Mouse (Mus musculus) limb, embryonic 14.5 days (tissue): Measurements from ENCODE around the gene Lrfn2. TPM values are rescaled to one million over a fixed set of nuclear protein-coding genes. Genes with fewer than 3 reads are reported as not detected.
A peak's percentile ranks its signal among the peaks of the same experiment; 100 is the strongest.

Experiments used
- ATAC-seq: fragments of 200-750 bp; cut with Nextera tagmentation; 2 replicates; pipeline ENCODE4 v1.8.0; 2017; ENCODE audit warnings: low read depth, moderate number of reproducible peaks, moderate TSS enrichment; ENCODE audit not compliant: low FRiP score
- DNase-seq: peaks from one replicate; pipeline ENCODE4 v3.0.0-alpha.2; 2015; ENCODE audit warnings: low spot score
- H3K27ac ChIP-seq: fragments of 300-500 bp; sonication (generic); replicated peaks from 2 replicates; pipeline ENCODE4 v1.5.1; 2014; ENCODE audit warnings: low read depth, mild to moderate bottlenecking, low read length, moderate library complexity, mixed read lengths
- H3K27me3 ChIP-seq: fragments of 300-500 bp; sonication (generic); 2 replicates; pipeline ENCODE4 v1.6.1; 2014; ENCODE audit warnings: low read length, mixed read lengths; ENCODE audit not compliant: control insufficient read depth, insufficient read depth
- H3K36me3 ChIP-seq: fragments of 300-500 bp; sonication (generic); 2 replicates; pipeline ENCODE4 v1.6.1; 2014; ENCODE audit warnings: mild to moderate bottlenecking, low read length, moderate library complexity, mixed read lengths; ENCODE audit not compliant: control insufficient read depth, insufficient read depth
- H3K4me1 ChIP-seq: fragments of 300-500 bp; sonication (generic); 2 replicates; pipeline ENCODE4 v1.6.1; 2014; ENCODE audit warnings: antibody characterized with exemption, low read length, mixed read lengths; ENCODE audit not compliant: control insufficient read depth, insufficient read depth
- H3K4me2 ChIP-seq: fragments of 300-500 bp; sonication (generic); replicated peaks from 2 replicates; pipeline ENCODE4 v1.6.1; 2014; ENCODE audit warnings: low read depth, mild to moderate bottlenecking, low read length, moderate library complexity; ENCODE audit not compliant: severe bottlenecking
- H3K4me3 ChIP-seq: fragments of 300-500 bp; sonication (generic); replicated peaks from 2 replicates; pipeline ENCODE4 v1.5.1; 2014; ENCODE audit warnings: low read length
- H3K9ac ChIP-seq: fragments of 300-500 bp; sonication (generic); 2 replicates; pipeline ENCODE4 v1.6.1; 2014; ENCODE audit warnings: mild to moderate bottlenecking, low read depth, low read length, moderate library complexity; ENCODE audit not compliant: severe bottlenecking
- H3K9me3 ChIP-seq: fragments of 300-500 bp; sonication (generic); 2 replicates; pipeline ENCODE4 v1.6.1; 2016; ENCODE audit warnings: low read length; ENCODE audit not compliant: control insufficient read depth
- POLR2A ChIP-seq: fragments of 200-500 bp; IDR thresholded peaks from 2 replicates; pipeline ENCODE4 v1.8.0; 2012; ENCODE audit warnings: inconsistent platforms, mild to moderate bottlenecking, moderate library complexity, borderline replicate concordance; ENCODE audit not compliant: insufficient read depth, insufficient read length; ENCODE audit errors: extremely low read depth
- WGBS: fragments of 180-500 bp; shearing (Covaris S2); extraction: QIAGEN DNeasy Blood & Tissue Kit; methylation state at CpG from one replicate; pipeline ENCODE4 v1.1.7; 2014; 5-methylcytosine and 5-hydroxymethylcytosine counted together
- polyA plus RNA-seq, 2 experiments: library from polyadenylated mRNA; depleted of rRNA in 1 of 2; stranded (reverse) in 1 of 2; unstranded in 1 of 2; fragments of >200 nt; fragmentation: Nextera tagmentation in 1 of 2; extraction: Ambion mirVana in 1 of 2; gene quantifications; 2 replicates each; pipeline versions ENCODE4 v1.2.1 to v1.2.3; 2012 to 2014

Gene Lrfn2
- polyA plus RNA-seq, 2 experiments, result 0.96 to 1.4 TPM

DNA sequence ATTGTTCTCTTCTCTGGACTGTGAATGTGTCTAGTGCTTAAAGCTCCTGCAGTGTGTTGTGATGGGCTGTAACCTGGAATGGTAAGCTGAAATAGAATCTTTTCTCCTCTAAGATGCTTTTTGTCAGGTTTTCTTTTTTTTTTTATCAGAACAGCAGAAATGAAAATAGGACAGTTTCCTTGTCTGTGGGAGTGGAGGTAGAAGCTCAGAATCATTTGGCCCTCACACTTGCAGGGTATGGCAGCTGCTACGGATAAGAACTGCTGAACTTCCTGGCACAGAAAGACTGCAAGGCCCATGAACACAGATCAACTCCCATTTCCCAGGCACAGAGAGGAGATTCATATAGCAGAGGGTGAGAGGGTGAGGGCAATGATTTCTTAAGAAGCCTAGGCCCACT is 19.1 kb downstream of the Lrfn2 start:
- ATAC-seq (no peak), DNase-seq (no peak)
- no peak overlapping the region for H3K9ac ChIP-seq
- H3K27me3 ChIP-seq, result no peaks in the 10 kb centered on the region
- H3K36me3 ChIP-seq, result no peaks in the 10 kb centered on the region
- no peak for TF ChIP-seq POLR2A
- H3K27ac ChIP-seq, result no peak overlapping the region
- H3K4me1 ChIP-seq, result no peaks in the 10 kb centered on the region
- no peak overlapping the region for H3K4me3 ChIP-seq
- H3K4me2 ChIP-seq, result no peak overlapping the region
- no peaks in the 10 kb centered on the region for H3K9me3 ChIP-seq
- WGBS, result 80% methylated on average over 1 of the region's 1 CpGs

DNA sequence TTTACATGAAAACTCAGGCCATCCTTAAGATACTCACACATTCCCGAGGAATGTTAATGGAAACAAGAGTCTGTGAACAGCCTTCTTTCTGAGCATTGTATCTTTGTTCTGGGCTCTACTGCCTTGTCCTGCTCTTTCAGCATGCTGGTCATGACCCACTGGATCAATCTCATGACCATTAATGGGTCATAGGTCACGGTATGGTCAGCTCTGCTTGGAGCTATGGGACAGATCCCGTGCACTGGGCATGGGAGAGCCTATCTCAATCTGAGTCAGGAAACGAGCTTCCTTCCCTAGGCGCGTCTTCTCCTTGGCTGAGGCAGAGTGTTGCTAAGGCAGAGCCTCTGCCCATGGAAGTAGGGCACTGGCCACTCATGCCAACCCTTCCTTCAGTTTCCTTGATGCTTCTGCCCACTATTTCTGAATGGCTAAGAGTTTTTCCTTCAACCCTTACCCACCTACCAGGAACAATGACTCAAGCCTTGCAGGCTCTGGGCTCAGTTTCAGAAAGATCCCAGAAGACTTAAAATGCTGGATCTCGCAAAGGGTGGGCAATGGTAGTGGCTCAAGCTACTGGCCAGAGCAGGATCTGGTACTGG is 24.0 kb downstream of the Lrfn2 start:
- Histone ChIP-seq H3K9ac (no peak overlapping the region), H3K27me3 (no peaks in the 10 kb centered on the region), H3K9me3 (no peaks in the 10 kb centered on the region), H3K4me3 (no peak overlapping the region), H3K27ac (no peak overlapping the region), H3K4me2 (no peak overlapping the region), H3K36me3 (no peaks in the 10 kb centered on the region), H3K4me1 (peaks cover 9% of the 10 kb centered on the region)
- DNase-seq, result no peak
- no peak for ATAC-seq
- TF ChIP-seq POLR2A, result no peak
- 87% methylated on average over 7 of the region's 7 CpGs for WGBS

GRCm38 (mm10) chr17:48960161-48960698 is 28.1 kb downstream of the Lrfn2 start:
- no peaks in the 10 kb centered on the region for H3K9me3 ChIP-seq
- no peaks in the 10 kb centered on the region for H3K36me3 ChIP-seq
- WGBS, result 4% methylated on average over 12 of the region's 16 CpGs
- 0 out of 2 replicates have a peak overlapping the region, but pooled peaks have one; percentile 4 for H3K4me3 ChIP-seq
- ATAC-seq, result peak; percentile 77
- peak; percentile 34 for DNase-seq
- TF ChIP-seq POLR2A, result no peak
- no peaks in the 10 kb centered on the region for H3K27me3 ChIP-seq
- H3K4me1 ChIP-seq, result peaks cover 9% of the 10 kb centered on the region
- no peak overlapping the region for H3K27ac ChIP-seq
- H3K4me2 ChIP-seq, result peak overlapping the region; percentile 39
- H3K9ac ChIP-seq, result no peak overlapping the region

DNA sequence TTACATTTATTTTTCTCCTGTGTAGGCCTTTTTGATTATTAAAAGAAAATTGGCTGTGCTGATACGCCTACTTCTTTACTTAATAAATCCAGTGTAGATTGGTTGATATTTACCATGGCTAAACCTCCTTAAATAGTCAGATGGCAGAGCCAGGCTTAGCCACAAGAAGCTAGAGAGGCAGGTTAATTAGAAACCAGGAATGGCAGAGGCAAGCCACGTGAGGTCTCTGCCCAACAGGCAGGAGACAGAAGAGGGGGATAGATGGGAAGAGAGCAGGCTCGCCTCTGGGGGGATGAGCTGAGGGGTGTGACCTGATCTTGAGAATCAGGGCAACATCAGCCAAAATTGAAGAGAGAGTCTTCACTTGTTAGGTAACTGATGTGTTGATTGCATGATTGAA is 30.5 kb downstream of the Lrfn2 start:
- no peak overlapping the region for H3K4me2 ChIP-seq
- no peaks in the 10 kb centered on the region for H3K36me3 ChIP-seq
- no peak overlapping the region for H3K9ac ChIP-seq
- no peak for DNase-seq
- H3K27ac ChIP-seq, result no peak overlapping the region
- WGBS, result 65% methylated on average over 3 of the region's 3 CpGs
- peaks cover 9% of the 10 kb centered on the region for H3K4me1 ChIP-seq
- ATAC-seq, result no peak
- no peak overlapping the region for H3K4me3 ChIP-seq
- no peak for TF ChIP-seq POLR2A
- no peaks in the 10 kb centered on the region for H3K9me3 ChIP-seq
- no peaks in the 10 kb centered on the region for H3K27me3 ChIP-seq

- no peak for DNase-seq
- H3K27ac ChIP-seq, result no peak overlapping the region
- no peaks in the 10 kb centered on the region for H3K9me3 ChIP-seq
- H3K4me1 ChIP-seq, result peaks cover 9% of the 10 kb centered on the region
- no peak overlapping the region for H3K4me3 ChIP-seq
- WGBS, result 81% methylated on average over 9 of the region's 9 CpGs
- ATAC-seq, result no peak
- H3K27me3 ChIP-seq, result no peaks in the 10 kb centered on the region
- no peak for TF ChIP-seq POLR2A
- no peaks in the 10 kb centered on the region for H3K36me3 ChIP-seq
- no peak overlapping the region for H3K9ac ChIP-seq
- H3K4me2 ChIP-seq, result no peak overlapping the region
Observed at GRCm38 (mm10) chr17:48963740-48964139, 31.6 kb downstream of the Lrfn2 start.
